Mouse (Mus musculus) ES-E14 (cell line): ENCODE data around the gene Epas1.

Experiments
- CHD2 ChIP-seq: IDR thresholded peaks from 2 replicates; pipeline ENCODE4 v1.6.1; 2014; ENCODE audit warnings: mild to moderate bottlenecking, low read depth, low read length, inconsistent platforms
- HCFC1 ChIP-seq: IDR thresholded peaks from 2 replicates; pipeline ENCODE4 v1.6.1; 2012; ENCODE audit warnings: low read length, inconsistent platforms, borderline replicate concordance; ENCODE audit not compliant: insufficient read depth
- MAFK ChIP-seq: IDR thresholded peaks from 2 replicates; pipeline ENCODE4 v1.6.1; 2014; ENCODE audit warnings: mild to moderate bottlenecking, low read depth, low read length, inconsistent platforms; ENCODE audit not compliant: insufficient read depth
- ZC3H11A ChIP-seq: IDR thresholded peaks from 2 replicates; pipeline ENCODE4 v1.6.1; 2012; ENCODE audit warnings: low read depth, mild to moderate bottlenecking, inconsistent platforms, low read length, borderline replicate concordance
- ZNF384 ChIP-seq: IDR thresholded peaks from 2 replicates; pipeline ENCODE4 v1.6.1; 2012; ENCODE audit warnings: low read depth, low read length, inconsistent platforms

- TF ChIP-seq ZC3H11A: no peak
- no peak for TF ChIP-seq CHD2
- no peak for TF ChIP-seq MAFK
- TF ChIP-seq HCFC1: no peak
- TF ChIP-seq ZNF384: no peak
These were observed 40.9 kb upstream of the Epas1 start for GRCm38 (mm10) chr17:86712601-86713000.
